Mouse (Mus musculus): Measurements from ENCODE around the gene Plcg2. TPM values are rescaled to one million over a fixed set of nuclear protein-coding genes. Genes with fewer than 3 reads are reported as not detected.

Gene Plcg2
- polyA plus RNA-seq, 1 experiment from 2014 or later = 3.8 TPM

DNA sequence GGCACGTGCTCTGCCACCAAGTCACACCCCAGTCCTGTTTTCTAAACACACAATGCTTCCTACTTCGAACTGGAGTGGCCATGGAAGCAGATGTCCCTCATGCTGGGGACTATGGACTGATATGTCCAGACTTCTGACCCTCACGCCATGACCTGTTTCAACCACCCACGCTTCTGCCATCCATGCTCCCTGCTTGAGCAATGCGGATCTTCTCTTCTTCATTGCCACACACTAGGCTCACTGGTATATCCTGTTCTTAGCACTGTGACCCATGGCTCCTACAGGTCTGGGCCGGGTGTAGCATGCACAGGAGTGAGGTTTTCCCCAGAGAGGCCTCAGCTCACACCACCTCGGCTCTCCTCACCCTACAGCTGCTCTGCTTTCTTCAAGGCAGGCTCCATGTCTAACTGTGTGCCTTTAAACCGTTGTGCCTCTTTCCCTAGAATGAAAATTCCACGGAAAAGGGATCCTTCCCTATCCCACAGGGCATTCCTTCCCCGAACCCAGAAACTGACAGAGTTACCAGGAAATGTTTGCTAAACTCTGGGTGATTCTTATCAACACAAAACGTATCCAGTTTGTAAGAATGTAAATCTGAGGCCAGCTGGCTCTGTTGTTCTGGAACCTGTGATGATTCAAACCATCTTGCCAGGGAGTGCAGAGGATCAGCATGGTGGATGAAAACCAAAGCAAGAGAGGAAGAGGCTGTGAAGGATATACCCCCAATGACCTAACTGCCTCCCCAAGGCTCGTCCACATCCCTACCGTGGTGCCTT lies 169.4 kb downstream of the Plcg2 start:
- WGBS = 82% methylated on average over 13 of the region's 13 CpGs

DNA sequence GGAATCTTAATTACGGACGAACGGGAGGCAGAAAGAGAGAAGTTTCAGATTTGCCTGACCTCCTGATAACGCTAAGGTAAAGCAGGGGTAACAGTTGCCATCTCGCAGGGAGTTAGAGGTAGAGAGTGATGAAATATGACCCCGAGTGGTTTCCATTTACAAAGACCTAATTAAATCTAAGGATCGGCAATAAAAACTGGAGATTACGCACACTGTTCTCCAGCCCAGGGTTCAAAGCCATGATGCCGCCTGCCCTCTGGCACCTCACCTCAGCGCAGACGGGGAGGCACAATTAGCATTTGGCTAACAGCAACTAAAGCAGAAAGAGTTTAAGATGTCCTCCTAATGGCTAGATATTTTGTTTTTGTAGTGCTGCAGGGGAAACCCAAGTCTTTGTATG lies 172.4 kb downstream of the Plcg2 start:
- DNase-seq (ENCODE audit: low spot score) = no peak
- 63% methylated on average over 11 of the region's 11 CpGs for WGBS

More for the DNA sequence above, 169.4 kb downstream of the Plcg2 start:
- Histone ChIP-seq H3K27ac (replicated peaks) (no peak overlapping the region), H3K4me3 (no peak overlapping the region), H3K9me3 (replicated peaks) (no peaks in the 10 kb centered on the region), H3K4me1 (no peaks in the 10 kb centered on the region), H3K27me3 (ENCODE audit: low read depth, poor library complexity, severe bottlenecking) (no peaks in the 10 kb centered on the region), H3K36me3 (no peaks in the 10 kb centered on the region)
- DNase-seq (ENCODE audit: low spot score) = no peak

DNA sequence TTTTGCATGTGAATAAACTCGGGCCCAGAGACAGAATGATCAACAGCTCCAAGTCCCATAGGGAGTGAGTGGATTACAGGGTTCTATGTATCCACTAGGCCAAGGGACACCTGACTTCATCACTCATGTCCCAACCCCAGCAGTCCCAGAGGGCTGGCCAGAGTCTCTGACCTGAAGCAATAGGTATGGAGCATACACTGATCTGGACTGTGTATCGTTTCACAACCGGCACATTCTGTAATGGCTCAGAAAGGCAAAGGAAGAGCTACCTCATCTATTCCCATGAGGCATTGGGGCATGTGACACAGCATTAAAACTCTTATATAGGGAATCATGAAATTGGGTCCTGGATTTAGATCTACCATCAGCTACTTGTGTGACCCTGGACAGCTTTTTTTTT lies 174.5 kb downstream of the Plcg2 start:
- Histone ChIP-seq H3K4me1 (peaks cover 7% of the 10 kb centered on the region), H3K27ac (replicated peaks) (no peak overlapping the region), H3K36me3 (no peaks in the 10 kb centered on the region), H3K27me3 (ENCODE audit: low read depth, poor library complexity, severe bottlenecking) (no peaks in the 10 kb centered on the region), H3K9me3 (replicated peaks) (no peaks in the 10 kb centered on the region), H3K4me3 (no peak overlapping the region)
- WGBS = 90% methylated on average over 3 of the region's 3 CpGs
- no peak for DNase-seq (ENCODE audit: low spot score)

More for the DNA sequence above, 172.4 kb downstream of the Plcg2 start:
- Histone ChIP-seq H3K27me3 (ENCODE audit: low read depth, poor library complexity, severe bottlenecking) (no peaks in the 10 kb centered on the region), H3K36me3 (no peaks in the 10 kb centered on the region), H3K27ac (replicated peaks) (no peak overlapping the region), H3K9me3 (replicated peaks) (no peaks in the 10 kb centered on the region), H3K4me1 (peaks cover 7% of the 10 kb centered on the region), H3K4me3 (no peak overlapping the region)

DNA sequence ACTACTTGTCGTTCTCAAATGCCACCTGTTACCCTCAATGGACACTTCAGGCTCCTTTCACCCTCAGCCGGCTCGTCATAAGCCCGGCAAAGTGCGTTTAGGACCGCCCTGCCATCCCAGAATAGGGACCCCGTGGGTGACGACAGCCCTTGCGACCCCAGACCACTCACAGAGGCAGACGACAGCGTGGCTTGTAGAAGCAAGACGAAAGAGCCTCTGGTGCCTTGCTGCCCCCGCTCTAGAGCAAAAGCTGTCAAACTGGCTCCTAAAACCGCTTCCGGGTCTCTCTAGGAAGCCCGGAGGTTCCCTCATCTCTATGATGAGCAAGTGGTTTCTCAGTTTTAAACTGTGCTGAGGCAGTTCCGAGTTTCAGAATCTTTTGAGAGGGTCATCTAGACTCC lies 175.3 kb downstream of the Plcg2 start, which contains the start of gene Sdr42e1:
Gene Sdr42e1, minus strand, starts transcription at position 260 of the 401 bp plus-strand sequence.
- H3K27ac ChIP-seq (replicated peaks) = peak within 1 kb of the TSS; percentile 34
- peaks cover 7% of the 10 kb centered on the region for H3K4me1 ChIP-seq
- no peaks in the 10 kb centered on the region for H3K27me3 ChIP-seq (ENCODE audit: low read depth, poor library complexity, severe bottlenecking)
- WGBS = 16% methylated on average over 17 of the region's 17 CpGs
- peak; percentile 34 for DNase-seq (ENCODE audit: low spot score)
- H3K4me3 ChIP-seq = peak within 1 kb of the TSS; percentile 58
- no peaks in the 10 kb centered on the region for H3K9me3 ChIP-seq (replicated peaks)
- no peaks in the 10 kb centered on the region for H3K36me3 ChIP-seq

DNA sequence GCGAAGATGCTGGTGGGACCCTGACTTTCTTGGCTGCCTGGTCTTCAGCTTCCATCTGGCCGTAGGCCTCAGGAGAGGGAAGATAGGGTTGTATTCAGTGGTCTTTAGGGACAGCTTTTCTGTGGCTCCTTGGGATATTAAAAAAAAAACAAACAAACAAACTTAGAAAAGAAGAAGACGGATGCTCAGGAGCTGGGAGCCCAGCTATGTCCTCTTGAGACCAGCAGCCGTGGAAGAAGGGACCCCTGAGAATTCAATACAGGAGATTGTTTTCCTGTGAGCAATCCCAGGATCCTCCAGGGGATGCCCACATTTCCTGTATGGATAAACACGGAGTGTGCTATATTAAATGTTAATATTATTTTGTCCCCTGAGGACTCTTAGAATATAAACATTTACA lies 177.1 kb downstream of the Plcg2 start:
- 82% methylated on average over 5 of the region's 5 CpGs for WGBS
- no peak overlapping the region for H3K4me3 ChIP-seq
- H3K27ac ChIP-seq (replicated peaks) = no peak overlapping the region
- H3K9me3 ChIP-seq (replicated peaks) = no peaks in the 10 kb centered on the region
- no peaks in the 10 kb centered on the region for H3K27me3 ChIP-seq (ENCODE audit: low read depth, poor library complexity, severe bottlenecking)
- H3K4me1 ChIP-seq = peaks cover 7% of the 10 kb centered on the region
- no peak for DNase-seq (ENCODE audit: low spot score)
- H3K36me3 ChIP-seq = no peaks in the 10 kb centered on the region

DNA sequence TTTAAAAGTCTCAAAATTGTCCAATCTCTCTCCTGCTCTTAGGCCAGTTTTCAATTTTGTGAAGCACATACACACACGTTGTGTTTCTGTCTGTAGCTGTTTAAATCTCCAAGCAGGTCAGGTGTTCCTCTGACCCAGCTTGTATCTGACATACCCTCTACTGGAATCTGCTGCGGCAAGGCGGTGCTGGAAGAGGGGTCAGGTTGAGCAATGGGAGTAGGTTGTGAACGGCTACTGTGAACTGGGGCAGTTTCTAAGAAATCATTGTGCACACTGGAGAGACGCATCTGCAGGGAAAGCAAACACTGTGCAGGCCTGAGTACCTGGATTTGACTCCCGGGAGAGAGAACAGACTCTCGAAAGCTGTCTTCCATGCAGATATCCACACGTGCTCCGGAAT lies 178.4 kb downstream of the Plcg2 start:
- DNase-seq (ENCODE audit: low spot score) = no peak
- H3K27me3 ChIP-seq (ENCODE audit: low read depth, poor library complexity, severe bottlenecking) = no peaks in the 10 kb centered on the region
- no peaks in the 10 kb centered on the region for H3K36me3 ChIP-seq
- H3K4me1 ChIP-seq = peaks cover 7% of the 10 kb centered on the region
- H3K4me3 ChIP-seq = no peak overlapping the region
- no peaks in the 10 kb centered on the region for H3K9me3 ChIP-seq (replicated peaks)
- H3K27ac ChIP-seq (replicated peaks) = no peak overlapping the region
- 81% methylated on average over 9 of the region's 9 CpGs for WGBS

DNA sequence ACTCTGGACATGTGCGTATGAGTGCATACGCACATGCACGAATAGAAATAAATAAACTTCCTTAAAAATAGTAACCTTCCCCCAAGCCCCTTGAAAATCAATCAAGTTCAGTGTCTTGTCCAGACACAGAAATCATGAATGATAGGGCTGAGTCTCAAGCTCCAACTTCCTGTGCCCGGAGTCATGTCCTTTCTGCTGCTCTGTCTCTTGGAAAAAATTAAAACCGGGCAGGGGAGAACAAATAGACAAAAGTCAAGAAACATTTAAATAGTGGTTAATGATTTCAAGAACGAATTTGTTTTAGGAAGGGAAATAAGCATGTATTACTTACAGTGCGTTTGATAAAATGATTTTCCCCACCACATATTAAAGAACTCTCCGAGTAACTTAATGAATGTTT lies 178.9 kb downstream of the Plcg2 start:
- no peak for DNase-seq (ENCODE audit: low spot score)
- no peak overlapping the region for H3K27ac ChIP-seq (replicated peaks)
- H3K27me3 ChIP-seq (ENCODE audit: low read depth, poor library complexity, severe bottlenecking) = no peaks in the 10 kb centered on the region
- 90% methylated on average over 8 of the region's 8 CpGs for WGBS
- no peak overlapping the region for H3K4me3 ChIP-seq
- H3K36me3 ChIP-seq = no peaks in the 10 kb centered on the region
- H3K4me1 ChIP-seq = peaks cover 7% of the 10 kb centered on the region
- H3K9me3 ChIP-seq (replicated peaks) = no peaks in the 10 kb centered on the region

DNA sequence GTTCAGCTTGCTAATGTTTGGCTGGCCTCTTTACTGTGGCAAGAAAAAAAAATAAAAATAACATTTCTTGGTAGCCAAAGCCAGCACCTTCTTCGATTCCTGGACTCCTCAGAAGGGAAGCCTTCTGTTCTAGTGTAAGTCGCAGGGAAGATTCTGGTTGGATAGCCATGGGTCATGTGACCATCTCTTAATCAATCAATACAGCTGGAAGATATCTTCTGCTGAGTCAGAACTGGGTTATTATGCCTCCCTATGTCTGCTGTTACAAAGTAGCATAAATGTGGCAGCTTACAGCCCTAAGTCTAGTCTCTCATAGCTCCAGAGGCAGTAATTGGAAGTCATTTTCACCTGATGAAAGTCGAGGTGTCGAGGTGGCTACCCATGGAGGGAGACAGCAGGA lies 180.6 kb downstream of the Plcg2 start:
- H3K27ac ChIP-seq (replicated peaks) = no peak overlapping the region
- no peak overlapping the region for H3K4me3 ChIP-seq
- no peaks in the 10 kb centered on the region for H3K27me3 ChIP-seq (ENCODE audit: low read depth, poor library complexity, severe bottlenecking)
- H3K36me3 ChIP-seq = no peaks in the 10 kb centered on the region
- H3K9me3 ChIP-seq (replicated peaks) = no peaks in the 10 kb centered on the region
- 87% methylated on average over 4 of the region's 4 CpGs for WGBS
- DNase-seq (ENCODE audit: low spot score) = no peak
- peaks cover 2% of the 10 kb centered on the region; the same call in 1 of the 2 replicates for H3K4me1 ChIP-seq

DNA sequence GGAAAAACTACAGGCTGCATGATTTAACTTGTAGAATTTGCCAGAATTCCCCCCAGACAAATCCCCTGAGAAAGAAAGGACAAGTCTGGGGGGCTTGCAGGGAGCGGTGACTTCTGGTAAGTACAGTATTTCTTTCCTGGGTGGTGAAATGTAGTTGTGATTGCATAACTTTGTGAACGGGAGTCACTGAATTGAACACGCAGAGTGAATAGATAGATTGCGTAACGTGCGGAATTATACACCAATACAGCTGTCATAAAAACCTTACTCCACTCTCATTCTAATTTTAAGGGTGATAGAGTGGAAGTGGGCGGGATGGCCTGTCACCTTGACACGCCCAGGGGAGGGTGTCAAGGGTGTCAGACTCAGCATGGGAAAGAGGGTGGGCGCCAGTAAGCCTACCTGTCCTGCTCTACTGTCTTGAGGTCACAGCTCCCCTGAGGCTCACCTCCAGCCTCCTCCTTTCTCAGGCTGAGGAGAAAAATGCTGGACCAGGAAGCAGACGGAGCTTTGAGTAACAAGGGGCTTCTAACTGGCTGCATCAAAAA lies 185.9 kb downstream of the Plcg2 start:
- H3K9me3 ChIP-seq (replicated peaks) = no peaks in the 10 kb centered on the region
- no peak overlapping the region for H3K27ac ChIP-seq (replicated peaks)
- no peaks in the 10 kb centered on the region for H3K4me1 ChIP-seq
- H3K27me3 ChIP-seq (ENCODE audit: low read depth, poor library complexity, severe bottlenecking) = no peaks in the 10 kb centered on the region
- no peak overlapping the region for H3K4me3 ChIP-seq
- no peak for DNase-seq (ENCODE audit: low spot score)
- WGBS = 89% methylated on average over 10 of the region's 10 CpGs
- no peaks in the 10 kb centered on the region for H3K36me3 ChIP-seq

DNA sequence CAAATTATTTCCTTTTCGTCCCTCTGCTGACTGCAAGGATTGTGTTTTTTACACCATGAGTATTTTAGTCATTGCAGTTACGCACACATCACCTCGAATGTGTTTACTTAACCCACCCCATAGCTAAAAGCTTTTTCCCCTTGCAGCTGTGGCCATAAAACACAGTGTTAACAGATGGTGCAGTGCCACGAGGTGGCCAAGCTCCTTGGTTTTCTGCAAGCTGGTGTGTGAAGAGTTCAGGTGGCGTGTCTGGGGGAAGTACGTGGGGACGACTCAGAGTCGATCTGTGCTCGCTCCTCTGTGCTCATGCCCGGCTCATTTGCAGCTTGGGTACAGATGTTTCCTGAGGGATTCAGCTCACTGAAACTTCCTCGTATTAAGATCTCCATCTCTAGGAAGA lies 186.4 kb downstream of the Plcg2 start:
- DNase-seq (ENCODE audit: low spot score) = no peak
- 81% methylated on average over 11 of the region's 11 CpGs for WGBS

More for the DNA sequence above, 186.4 kb downstream of the Plcg2 start:
- no peaks in the 10 kb centered on the region for H3K36me3 ChIP-seq
- no peaks in the 10 kb centered on the region for H3K4me1 ChIP-seq
- no peaks in the 10 kb centered on the region for H3K9me3 ChIP-seq (replicated peaks)
- no peak overlapping the region for H3K4me3 ChIP-seq
- H3K27ac ChIP-seq (replicated peaks) = no peak overlapping the region
- no peaks in the 10 kb centered on the region for H3K27me3 ChIP-seq (ENCODE audit: low read depth, poor library complexity, severe bottlenecking)

Small RNAs within 50 kb of the gene (microRNA-seq; reads per million reads assigned to microRNA genes)
- gene Gm27361 (not detected), gene Mir7077 (not detected), gene Mir7078 (not detected)

Other genes starting within 250 kb of the Plcg2 start
- gene Cmip, start 241.2 kb upstream of the Plcg2 start, polyA plus RNA-seq (2016; fragmentation: Nextera tagmentation; extraction: Ambion mirVana) = 9.3 and 11.2 TPM in 2 replicates
- gene Sdr42e1, start 175.4 kb downstream of the Plcg2 start, polyA plus RNA-seq (2016; fragmentation: Nextera tagmentation; extraction: Ambion mirVana) = 0.46 and 0.65 TPM in 2 replicates
- 0.17 TPM in 1 of 2 replicates, not detected in the other for gene Hsd17b2, start 203.6 kb downstream of the Plcg2 start, polyA plus RNA-seq (2016; fragmentation: Nextera tagmentation; extraction: Ambion mirVana)